Mouse (Mus musculus): ENCODE results near the gene Vipas39.

Vipas39 gene

GRCm38 (mm10) chr12:87196310-87196709 is 69.7 kb downstream of the Vipas39 start:
- DNase-seq (ENCODE audit: low spot score), result no peak

DNA sequence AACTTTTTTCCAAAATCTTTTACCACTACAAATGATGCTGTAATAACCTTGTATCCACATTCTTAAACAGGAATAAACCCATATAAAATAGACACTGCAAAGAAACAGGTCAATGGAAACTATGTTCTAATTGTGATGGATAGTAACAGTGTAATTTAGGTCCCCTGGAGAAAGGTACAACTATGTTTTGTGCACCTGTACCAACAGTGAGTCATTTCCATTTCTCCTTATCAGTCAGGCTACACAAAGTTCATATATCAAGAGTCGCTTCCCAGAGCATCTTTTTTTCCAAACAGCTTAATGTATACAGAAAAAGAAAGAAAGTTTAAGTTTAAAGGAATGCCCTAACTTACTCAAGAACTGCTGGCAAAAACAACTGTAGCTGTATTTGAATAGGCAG is 71.0 kb downstream of the Vipas39 start:
- no peak for DNase-seq (ENCODE audit: low spot score)

- no peak for DNase-seq (ENCODE audit: low spot score)
These were observed 73.0 kb downstream of the Vipas39 start for GRCm38 (mm10) chr12:87193008-87193407.

All from adipocyte (in vitro differentiated cells).